Mouse (Mus musculus): ENCODE data around the gene Rtn4rl2.
"Not testable (repeated sequence)": the region's sequence is repeated elsewhere in the genome, so short reads cannot be mapped to it uniquely, and the experiment has no call there.

The Rtn4rl2 gene

DNA sequence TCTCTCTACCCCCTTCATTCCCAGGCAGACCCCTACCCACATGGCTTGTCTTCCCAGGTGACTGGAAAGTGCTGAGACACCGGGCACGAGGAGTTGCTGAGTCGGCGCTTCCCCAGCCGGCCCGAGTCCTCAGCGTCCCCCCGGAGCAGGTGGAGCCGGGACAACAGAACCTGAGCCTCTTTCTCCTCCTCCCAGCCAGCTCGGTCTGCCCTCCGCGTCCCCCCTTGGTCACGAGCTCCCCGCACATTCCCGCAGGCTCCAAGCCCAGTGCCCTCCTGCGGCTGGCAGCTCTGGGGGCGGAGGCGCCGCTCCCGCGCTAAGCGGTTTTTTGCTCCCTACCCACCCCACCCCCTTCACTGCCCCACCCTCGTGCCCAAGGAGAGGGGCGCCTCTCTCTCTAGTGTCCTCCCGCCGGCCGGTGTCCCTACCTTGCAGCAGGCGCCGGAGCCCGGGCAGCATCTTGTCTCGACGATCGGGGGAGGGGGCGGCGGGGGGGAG, at the start of gene Rtn4rl2:
Rtn4rl2 (minus strand) TSS at position 477 of the 498 bp plus-strand sequence.
- DNase-seq (ENCODE audit: low spot score in 2 of 2), result no peak

DNA sequence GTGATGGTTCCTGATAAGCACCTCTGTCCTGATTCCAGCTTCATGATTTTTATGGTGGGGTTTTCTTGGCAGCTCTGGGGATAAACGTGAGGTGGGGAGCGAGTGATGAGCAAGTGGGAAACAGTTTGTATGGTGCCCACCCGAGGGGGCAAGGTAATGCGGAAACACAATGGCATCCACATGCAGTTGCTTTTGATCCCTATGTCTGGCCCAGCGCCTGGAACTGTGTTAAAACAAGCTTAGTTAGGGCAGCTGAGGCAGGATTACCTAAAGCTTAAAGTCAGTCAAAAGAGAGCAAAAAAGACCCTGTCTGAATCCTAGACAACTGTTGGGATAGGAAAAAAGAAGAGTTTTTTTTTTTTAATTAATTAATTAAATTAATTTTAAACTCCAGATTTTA, 48.6 kb upstream of the Rtn4rl2 start:
- no peak for DNase-seq (ENCODE audit: low spot score in 2 of 2)

DNA sequence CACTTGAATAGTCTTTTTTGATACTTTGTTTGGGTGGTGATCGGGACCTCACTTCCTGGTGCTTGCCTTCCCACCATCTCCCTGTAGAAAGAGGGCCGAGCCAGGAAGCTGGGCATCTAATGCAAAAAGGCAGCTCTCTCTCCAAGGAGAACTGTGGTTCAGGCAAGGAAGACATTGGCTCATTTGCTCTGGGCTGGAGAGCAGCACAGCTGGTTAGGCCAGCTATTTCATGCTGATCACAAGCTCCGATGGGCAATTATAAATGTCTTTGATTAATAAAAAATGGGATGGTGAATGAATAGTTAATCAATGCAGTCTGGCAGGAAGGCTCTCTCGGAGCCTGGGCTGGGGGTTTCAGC, 48.1 kb upstream of the Rtn4rl2 start:
- DNase-seq (ENCODE audit: low spot score in 2 of 2), result no peak

DNA sequence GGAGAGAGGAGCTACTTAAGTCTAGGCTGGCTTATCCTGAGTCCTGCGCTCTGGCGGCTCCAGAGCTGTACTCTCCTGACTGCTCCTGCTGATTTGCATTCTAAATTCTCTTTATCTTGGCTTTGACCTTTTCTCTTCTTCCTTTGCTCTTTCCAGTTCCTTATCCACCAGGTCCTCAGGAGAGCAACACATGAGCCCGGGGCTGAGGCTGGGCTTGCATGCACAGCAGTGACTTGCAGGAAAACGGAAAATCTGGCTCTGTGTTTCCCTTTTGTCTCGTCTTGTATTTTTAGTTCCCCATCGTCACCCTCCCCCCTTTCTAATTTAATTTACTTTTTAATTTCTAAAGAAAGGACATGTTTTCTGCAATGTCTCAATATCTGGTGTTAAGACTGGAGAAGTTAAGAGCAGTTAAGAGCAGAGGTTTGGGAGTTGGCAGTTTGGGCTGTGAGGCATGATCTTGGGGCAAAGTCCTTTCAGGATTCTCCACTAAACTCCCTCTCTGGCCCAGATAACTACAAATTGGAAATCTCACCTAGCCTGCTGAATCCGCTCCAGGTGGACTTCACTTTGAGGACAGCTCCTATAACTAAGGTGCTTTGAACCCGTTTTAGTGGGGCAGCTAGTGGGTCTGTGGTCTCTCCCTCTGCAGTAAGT, 47.6 kb upstream of the Rtn4rl2 start:
- DNase-seq (ENCODE audit: low spot score in 2 of 2), result no peak

DNA sequence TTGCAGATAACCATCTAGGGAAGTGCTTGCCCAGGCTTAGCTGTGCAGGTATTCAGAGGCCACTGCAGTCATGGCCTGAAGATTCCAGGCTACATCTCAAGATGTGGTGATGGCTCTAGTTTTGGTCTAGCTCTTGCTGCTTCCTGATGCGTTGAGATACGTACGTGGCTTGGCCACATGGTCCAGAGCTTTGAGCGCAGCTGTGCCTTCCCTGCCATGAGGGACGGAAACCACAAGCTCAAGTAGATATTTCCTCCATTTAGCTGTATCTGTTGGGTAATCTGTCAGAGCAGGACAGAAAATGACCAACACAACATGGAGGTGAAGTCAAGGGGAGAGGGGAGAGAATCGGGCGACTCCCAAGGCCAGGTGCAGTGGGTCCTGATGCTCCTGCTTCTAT, 43.7 kb upstream of the Rtn4rl2 start:
- DNase-seq (ENCODE audit: low spot score in 2 of 2), result no peak

DNA sequence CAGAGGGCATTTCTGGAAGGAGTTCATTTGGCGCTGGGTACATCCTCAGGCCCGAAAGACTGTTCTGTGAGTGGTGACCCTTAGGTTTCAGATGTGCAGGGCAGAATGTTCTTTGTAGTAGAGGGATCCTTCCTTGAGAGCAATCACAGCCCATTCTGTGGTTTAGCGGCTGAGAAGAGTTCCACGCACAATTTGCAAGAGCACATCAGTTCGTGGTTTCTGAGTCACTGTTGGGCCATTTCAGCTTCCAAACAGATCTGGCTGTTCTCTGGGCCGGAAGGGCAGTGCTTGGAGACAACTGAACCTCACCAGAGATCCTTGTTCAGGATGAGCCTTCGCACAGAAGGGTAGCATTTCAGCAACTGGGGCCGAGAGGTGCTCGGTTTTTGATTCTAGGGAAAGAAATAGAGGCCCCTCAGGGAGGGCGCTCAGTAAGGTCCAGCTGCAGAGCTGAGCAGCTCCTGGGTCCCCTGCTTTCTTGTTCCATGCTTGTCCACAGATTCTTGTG, 33.1 kb upstream of the Rtn4rl2 start:
- no peak for DNase-seq (ENCODE audit: low spot score in 2 of 2)

DNA sequence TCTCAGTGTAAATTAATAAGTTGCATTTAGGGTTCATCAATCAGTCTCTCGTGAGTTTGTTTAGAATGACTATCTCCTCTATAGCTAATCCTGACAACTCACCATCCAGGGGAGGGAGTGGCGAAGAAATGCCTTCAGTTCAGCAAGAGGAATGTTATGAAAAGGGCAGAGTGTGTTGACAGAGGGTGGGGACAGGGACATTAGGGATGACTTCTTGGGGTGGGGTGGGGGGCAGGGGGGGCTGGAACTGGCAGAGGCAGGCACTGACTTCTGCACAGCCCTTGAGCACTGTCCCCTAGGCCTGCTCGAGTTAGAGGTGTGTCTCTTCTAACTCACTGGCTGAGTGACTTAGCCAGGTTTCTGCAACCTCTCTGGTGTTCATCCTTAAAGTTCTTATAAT, 31.7 kb upstream of the Rtn4rl2 start:
- no peak for DNase-seq (ENCODE audit: low spot score in 2 of 2)

DNA sequence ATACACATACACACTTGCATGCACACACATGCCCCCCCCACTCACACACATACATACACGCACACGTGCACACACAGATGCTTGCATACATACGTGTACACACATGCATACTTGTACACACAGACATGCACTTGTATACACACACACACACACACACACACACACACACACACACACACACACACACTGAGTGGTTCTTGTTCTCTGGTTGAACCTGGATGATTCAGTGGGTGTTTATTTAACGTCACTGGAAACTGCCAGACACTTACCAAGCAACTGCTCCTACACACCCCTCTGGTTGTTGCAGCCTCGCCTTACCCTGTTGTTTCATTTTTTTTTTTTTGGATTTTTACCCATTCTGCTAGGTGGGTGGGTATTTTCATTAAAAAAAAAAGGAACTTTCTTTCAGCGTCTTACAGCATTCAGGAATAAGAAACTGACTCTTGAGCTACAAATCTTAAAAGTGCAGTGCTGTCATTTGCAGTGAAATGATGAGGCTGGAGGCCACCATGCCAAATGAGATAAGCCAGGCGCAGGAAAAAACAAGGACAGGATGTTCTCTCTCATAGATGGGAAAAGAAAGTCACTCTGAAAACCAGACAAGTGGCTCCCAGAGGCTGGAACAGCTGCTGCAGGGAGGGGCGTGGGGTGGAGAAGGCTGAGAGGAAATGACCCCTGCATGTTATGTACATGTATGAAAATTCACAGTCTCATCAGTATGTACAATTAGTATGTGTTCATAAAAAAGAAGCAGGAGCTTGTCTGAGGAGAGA, 30.2 kb upstream of the Rtn4rl2 start:
- DNase-seq (ENCODE audit: low spot score in 2 of 2), result no peak

DNA sequence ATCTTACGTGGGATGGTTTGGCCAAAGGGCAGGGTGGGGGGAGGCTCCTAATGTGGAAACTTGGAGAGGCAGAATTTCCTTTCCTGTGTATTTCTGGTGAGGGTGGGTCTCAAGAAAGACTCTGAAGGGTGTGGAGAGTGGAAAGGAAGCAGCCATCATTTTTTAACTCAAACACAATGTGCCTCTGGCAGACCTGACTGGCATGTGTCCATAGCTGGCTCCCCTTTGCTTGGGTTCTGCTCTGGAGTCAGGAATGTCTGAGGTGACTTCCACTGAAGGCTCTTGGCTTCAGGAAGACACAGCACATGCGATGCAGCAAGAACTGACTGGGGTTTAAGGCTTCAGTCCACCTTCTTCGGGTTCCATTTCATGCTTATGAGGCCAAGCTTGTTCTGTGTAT, 28.8 kb upstream of the Rtn4rl2 start:
- DNase-seq (ENCODE audit: low spot score in 2 of 2), result no peak

DNA sequence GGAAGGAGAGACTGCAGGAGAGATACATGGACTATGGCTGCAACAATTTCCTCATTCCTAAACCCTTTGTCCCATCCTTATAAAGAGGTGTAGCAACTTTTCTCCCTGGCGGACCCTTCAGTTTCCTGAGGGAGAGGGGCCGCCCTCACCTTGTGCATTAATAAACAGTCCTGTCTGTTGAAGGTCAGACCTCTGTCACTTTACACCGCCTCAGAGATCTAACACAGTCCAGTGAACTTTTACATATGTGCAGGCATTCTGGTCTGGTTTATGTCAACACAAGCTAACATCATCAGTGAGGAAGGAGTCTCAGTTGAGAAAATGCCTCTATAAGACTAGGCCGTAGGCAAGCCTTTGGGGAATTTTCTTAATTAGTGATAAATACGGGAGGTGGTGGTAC, 27.4 kb upstream of the Rtn4rl2 start:
- no peak for DNase-seq (ENCODE audit: low spot score in 2 of 2)

DNA sequence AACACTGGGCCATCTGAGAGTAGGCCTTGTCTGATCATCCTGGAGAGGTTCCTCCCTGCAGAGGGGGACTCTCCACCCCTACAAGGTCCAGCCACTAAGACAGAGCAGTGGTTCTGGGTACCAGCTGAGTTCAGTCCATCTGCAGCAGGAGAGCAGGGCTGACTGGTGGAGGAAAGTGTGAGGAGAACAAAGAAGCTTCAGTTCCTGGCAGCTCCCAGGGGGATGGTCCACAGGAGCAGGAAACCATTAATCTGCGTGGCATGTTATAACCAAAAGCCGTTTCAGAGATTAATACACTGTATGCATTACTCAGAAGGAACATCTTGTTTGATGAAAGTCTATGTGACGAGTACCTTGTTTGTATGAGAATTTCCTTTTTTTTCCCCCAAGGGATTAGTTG, 26.2 kb upstream of the Rtn4rl2 start:
- DNase-seq (ENCODE audit: low spot score in 2 of 2), result no peak

DNA sequence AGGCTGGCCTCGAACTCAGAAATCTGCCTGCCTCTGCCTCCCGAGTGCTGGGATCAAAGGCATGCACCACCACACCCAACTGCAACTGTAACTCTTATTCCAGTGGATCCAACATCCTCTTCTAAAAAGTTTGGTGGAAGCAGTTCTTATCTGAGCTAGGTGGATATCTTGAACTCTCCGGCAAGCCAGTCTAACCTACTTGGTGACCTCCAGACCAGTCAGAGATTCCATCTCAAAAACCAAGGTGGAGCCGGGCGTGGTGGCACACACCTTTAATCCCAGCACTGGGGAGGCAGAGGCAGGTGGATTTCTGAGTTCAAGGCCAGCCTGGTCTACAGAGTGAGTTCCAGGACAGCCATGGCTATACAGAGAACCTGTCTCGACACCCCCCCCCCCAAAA, 10.2 kb upstream of the Rtn4rl2 start:
- not testable (repeated sequence) for DNase-seq (ENCODE audit: low spot score in 2 of 2)

DNA sequence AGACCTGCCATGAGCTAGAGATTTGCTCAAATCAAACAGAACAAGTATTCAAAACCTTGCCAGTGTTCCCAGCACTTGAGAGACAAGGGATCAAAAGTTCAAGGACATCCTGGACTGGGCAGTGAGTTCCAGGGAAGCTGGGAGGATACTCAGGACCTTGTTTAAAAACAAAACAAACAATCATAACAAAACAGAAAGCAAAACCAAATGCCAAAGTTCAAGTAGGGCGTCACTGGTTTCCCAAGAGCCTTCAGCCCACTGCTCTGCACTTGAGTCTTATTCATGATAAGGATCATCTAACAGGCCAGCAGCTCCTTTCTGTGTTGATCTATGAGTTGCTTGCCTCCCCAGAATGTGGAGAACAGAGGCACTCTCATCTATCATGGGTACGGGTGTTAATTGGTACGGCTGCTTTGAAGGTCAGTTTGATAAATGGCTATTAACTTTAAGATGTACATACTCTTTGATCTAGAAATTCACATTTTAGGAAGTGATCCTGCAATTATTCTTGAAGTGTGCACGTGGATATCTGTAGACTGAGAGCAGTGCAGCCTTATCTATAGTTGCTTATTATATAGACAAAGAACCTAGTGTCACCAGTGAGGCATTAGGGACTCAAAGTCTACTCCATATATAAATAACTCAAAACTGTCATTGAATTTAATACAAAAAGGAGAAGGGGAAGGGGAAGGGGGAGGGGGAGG, 9.1 kb upstream of the Rtn4rl2 start:
- no peak for DNase-seq (ENCODE audit: low spot score in 2 of 2)

DNA sequence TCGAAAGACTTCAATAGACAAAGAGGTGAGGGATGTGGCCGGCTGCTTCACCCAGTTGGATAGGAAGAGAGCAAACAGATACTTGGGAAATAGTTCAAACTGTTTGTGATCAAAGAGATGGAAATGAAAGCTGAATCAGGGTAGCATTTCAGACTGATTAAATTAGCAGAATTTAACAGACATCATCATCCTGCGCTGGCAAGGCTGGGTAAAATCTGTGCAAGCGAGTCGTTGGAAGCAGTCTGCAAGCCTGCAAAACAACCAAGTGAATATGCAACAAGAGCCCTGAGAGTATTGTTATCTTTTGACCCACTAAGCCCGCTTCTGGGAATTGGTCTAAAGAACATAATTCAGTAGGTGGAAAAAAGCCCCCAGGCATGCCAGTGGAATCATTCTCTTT, 6.8 kb upstream of the Rtn4rl2 start:
- DNase-seq (ENCODE audit: low spot score in 2 of 2), result no peak

DNA sequence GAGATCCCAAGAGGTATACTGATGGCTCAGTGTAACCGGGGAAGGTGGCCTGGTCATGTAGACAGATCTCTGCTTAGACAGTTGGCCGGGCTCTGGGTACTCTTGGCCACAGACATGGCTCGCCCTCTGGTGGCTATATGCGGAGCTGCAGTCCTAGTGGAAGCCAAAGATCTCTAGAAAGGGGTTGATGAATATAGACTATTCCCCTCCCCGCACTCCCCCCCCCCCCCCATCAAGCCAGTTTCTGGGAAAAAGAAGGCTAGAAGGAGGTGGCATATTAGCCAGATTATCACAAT, 3.5 kb upstream of the Rtn4rl2 start:
- DNase-seq (ENCODE audit: low spot score in 2 of 2), result peak in 1 of 2 experiments; percentile 85

DNA sequence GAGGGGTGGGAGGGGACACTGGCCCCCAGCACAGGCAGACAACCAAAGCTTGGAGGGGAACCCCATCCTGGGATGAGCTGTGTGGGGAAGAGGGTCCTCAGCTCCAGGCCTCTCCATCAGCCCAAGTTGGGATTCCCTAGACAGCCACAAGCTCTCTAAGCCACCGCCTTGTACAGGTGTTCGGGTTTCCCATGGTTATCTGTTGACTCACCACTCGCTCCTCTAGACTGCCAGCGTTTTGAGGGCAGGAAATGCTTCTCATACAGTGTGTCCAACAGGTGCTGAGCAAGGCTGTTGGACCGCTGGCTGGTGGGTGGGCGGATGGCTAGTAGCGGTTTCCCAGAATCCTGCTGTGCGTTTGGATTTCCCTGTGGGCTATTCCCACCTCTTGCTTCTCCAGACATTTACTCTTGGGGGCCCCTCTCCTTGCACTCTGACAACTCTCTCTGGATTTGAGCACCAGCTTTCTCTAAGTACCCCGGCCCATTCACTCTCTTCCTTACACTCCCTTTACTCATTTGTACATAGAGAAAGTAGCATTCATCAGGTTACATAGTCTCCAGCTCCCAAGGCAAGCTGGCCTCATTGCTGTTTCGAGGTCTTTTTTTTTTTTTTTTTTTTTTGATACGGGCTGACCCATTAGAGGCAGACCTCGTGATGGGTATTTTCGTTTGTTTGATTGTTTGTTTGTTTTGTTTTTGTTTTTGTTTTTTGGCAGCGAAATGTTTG, 3.0 kb upstream of the Rtn4rl2 start:
- DNase-seq (ENCODE audit: low spot score in 2 of 2), result peak in 1 of 2 experiments; percentile 9

DNA sequence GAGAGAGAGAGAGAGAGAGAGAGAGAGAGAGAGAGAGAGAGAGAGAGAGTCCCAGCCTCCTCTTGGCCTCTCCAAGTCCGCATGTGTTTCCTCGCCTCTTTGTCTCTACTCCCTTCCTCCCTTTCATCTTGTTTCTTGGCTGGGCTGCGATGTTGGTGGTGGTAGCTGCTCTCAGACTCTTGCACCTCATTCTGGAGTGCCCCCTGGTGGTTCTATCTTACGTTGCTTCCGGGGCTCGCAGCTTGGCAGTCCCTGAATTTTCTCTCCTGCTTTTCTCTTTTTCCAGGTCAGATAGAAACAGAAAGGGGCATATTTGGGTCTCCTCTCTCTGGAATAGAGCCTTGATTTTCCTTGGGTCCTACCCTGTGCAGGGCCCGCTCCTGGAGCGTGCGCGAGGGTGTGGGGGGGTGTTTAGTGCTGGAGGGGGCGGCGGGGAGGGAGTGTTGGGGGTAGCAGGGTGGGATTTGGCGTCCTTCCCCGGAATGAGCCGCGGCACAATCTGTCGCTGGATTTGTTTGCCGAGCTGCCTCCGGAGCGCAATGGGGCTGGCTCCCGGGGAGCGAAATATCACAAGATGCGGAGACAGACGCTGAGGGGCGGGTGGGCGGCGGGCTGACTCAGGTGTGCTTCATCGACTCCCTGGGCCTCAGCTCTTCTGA, 2.3 kb upstream of the Rtn4rl2 start:
- DNase-seq (ENCODE audit: low spot score in 2 of 2), result peak in 1 of 2 experiments; percentile 80

DNA sequence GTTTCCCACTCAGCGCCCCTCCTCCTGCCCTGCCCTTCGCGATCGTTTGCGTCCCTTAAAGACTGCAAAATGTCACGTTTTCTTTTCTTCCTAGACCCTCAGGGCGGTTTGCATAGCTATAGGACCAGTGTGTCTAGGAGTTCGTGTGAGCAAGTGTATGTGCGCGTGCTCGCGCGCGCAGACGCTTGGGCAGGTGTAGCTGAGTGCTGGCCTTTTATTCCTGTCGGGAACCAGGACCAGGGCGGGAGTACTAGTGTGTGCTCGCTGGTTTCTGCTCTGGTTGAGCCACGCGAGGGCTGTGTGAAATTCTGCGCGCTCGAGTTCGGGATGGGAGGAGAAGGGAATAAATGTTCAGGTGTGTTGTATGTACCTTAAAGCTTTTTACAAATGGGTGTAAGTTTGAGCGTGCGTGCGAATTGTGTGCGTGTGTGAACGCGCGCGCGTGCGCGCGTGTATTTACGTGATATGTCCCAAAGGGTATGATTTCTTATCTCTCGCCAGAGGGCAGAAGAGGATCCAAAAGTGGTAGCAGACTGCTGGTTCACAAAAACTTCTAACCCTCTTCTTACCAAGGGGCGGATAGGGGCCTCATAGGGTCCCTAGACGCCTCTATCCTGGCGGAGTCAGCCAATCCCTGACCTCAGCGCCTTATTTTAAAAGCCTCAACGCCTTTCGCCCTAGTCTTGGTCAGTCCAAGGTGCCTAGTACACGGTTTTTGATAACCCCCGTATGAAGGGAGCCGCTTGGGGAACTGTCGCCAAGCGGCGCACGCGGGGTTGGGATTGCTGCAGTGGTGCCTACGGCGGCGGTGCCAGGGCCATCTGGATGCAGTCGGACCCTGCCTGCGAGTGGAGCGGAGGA, 1.1 kb upstream of the Rtn4rl2 start:
- DNase-seq (ENCODE audit: low spot score in 2 of 2), result peak in 1 of 2 experiments; percentile 39

DNA sequence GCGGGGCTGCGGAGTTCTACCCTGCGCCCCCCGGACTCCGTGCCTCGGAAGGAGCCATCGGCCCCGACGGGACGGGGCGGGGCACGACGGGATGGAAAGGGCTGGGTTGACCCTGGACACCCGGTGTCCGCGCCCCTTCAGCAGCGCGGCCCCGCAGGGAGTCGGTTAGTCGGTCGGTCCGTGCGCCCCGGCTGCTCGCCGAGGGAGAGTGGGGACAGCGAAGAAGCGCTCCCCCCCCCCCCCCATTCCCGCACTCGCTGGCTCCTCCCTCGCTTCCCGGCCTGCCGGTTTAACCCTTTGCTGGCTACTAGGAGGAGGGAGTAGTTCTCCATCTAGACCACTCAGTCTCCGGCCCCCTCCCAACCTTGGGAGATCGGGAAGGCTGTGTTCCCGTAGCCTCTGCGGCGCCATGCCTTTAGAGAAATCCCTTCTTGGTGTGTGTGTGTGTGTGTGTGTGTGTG, 341 bp upstream of the Rtn4rl2 start:
- DNase-seq (ENCODE audit: low spot score in 2 of 2), result peak in 1 of 2 experiments; percentile 46

Measured in cerebellum, postnatal 4 days (tissue).